Comparison of ENCODE assay signal across 8 mouse cellular contexts in genomic region chr8:91376785-91377184, GRCm38 (mm10).
DNase-seq lines count a peak whose midpoint lies in the region; ATAC-seq and TF ChIP-seq lines count a peak whose summit lies in the region.

No protein-coding gene starts in this region.

- 32% methylated on average over 11 of the region's 11 CpGs for WGBS in lung, embryonic 15.5 days
- 19% methylated on average over 11 of the region's 11 CpGs for WGBS in embryonic facial prominence, embryonic 13.5 days
- 7% methylated on average over 11 of the region's 11 CpGs for WGBS in heart, postnatal 0 days

- no peaks in the 10 kb centered on the region for H3K9me3 ChIP-seq in lung, embryonic 15.5 days
- no peaks in the 10 kb centered on the region for H3K9me3 ChIP-seq in embryonic facial prominence, embryonic 13.5 days
- no peaks in the 10 kb centered on the region for H3K9me3 ChIP-seq in heart, postnatal 0 days (replicated peaks; ENCODE audit: control insufficient read depth, low read length)

- H3K4me1 ChIP-seq in lung, embryonic 15.5 days: peaks cover 78% of the 10 kb centered on the region
- peaks cover 83% of the 10 kb centered on the region for H3K4me1 ChIP-seq in embryonic facial prominence, embryonic 13.5 days
- H3K4me1 ChIP-seq in heart, postnatal 0 days (ENCODE audit: control insufficient read depth, insufficient read depth): peaks cover 49% of the 10 kb centered on the region

- no peak for TF ChIP-seq CTCF in heart, postnatal 0 days (IDR thresholded peaks at IDR 0.05; ENCODE audit: low read depth)

- no peaks in the 10 kb centered on the region for H3K27me3 ChIP-seq in lung, embryonic 15.5 days
- no peaks in the 10 kb centered on the region for H3K27me3 ChIP-seq in embryonic facial prominence, embryonic 13.5 days
- H3K27me3 ChIP-seq in heart, postnatal 0 days (ENCODE audit: control insufficient read depth, insufficient read depth, low read length): no peaks in the 10 kb centered on the region

- no peak for ATAC-seq in lung, embryonic 15.5 days (ENCODE audit: borderline replicate concordance, extremely low read depth, low FRiP score, low TSS enrichment)
- ATAC-seq in embryonic facial prominence, embryonic 13.5 days (ENCODE audit: insufficient number of reproducible peaks, insufficient read depth, low FRiP score, low TSS enrichment, low read depth): no peak
- ATAC-seq in heart, postnatal 0 days (ENCODE audit: insufficient read depth, low read depth): peak; percentile 80
- ATAC-seq in megakaryocyte progenitor cell, adult 5-6 weeks (replicated peaks; ENCODE audit: poor library complexity): peak; percentile 47

- TF ChIP-seq EP300 in heart, postnatal 0 days (IDR thresholded peaks at IDR 0.05; ENCODE audit: low read depth): no peak

- peak overlapping the region; percentile 14; the same call in 1 of the 2 replicates for H3K27ac ChIP-seq in lung, embryonic 15.5 days
- H3K27ac ChIP-seq in embryonic facial prominence, embryonic 13.5 days: peak overlapping the region; percentile 52; the same call in 1 of the 2 replicates
- 0 out of 2 replicates have a peak overlapping the region, but pooled peaks have one; percentile 39 for H3K27ac ChIP-seq in heart, postnatal 0 days (ENCODE audit: low read depth)

- H3K36me3 ChIP-seq in lung, embryonic 15.5 days: no peaks in the 10 kb centered on the region
- no peaks in the 10 kb centered on the region for H3K36me3 ChIP-seq in embryonic facial prominence, embryonic 13.5 days
- no peaks in the 10 kb centered on the region for H3K36me3 ChIP-seq in heart, postnatal 0 days (replicated peaks; ENCODE audit: control insufficient read depth, insufficient read depth, low read length)

- no peak for DNase-seq in lung, postnatal 36 days
- peak; percentile 65 for DNase-seq in heart, postnatal 0 days (ENCODE audit: low spot score)
- no peak for DNase-seq in thymus, postnatal 10 days (ENCODE audit: low spot score in 2 of 2)
- DNase-seq in frontal cortex, postnatal 25 days (ENCODE audit: low spot score in 2 of 2): no peak
- DNase-seq in layer of hippocampus, adult 18-20 months (ENCODE audit: low spot score in 2 of 2): no peak

- H3K9ac ChIP-seq in lung, embryonic 15.5 days: no peak overlapping the region
- H3K9ac ChIP-seq in embryonic facial prominence, embryonic 13.5 days: no peak overlapping the region
- no peak overlapping the region for H3K9ac ChIP-seq in heart, postnatal 0 days (replicated peaks; ENCODE audit: low read depth, low read length)

- no peak overlapping the region for H3K4me3 ChIP-seq in lung, embryonic 15.5 days
- no peak overlapping the region for H3K4me3 ChIP-seq in embryonic facial prominence, embryonic 13.5 days
- no peak overlapping the region for H3K4me3 ChIP-seq in heart, postnatal 0 days (ENCODE audit: low read depth, low read length)

- H3K4me2 ChIP-seq in lung, embryonic 15.5 days: no peak overlapping the region
- H3K4me2 ChIP-seq in embryonic facial prominence, embryonic 13.5 days: peak overlapping the region; percentile 30; the same call in 1 of the 2 replicates
- peak overlapping the region; percentile 40 for H3K4me2 ChIP-seq in heart, postnatal 0 days (ENCODE audit: low read depth, low read length)

Comparison
In these comparisons a context has a peak if more than half of its experiments do, and no peak if none do; other contexts are left out.
1. ATAC-seq: peak in heart, postnatal 0 days (single experiment) and megakaryocyte progenitor cell, adult 5-6 weeks (single experiment); none in lung, embryonic 15.5 days (single experiment) and embryonic facial prominence, embryonic 13.5 days (single experiment).
2. Peak in every context shown above with its lines, with median percentiles within 50 percentile points of each other: H3K27ac ChIP-seq.